Mouse (Mus musculus) MEL (cell line): ENCODE measurements around the gene Slc5a10. TPM values are rescaled to one million over a fixed set of nuclear protein-coding genes. Genes with fewer than 3 reads are reported as not detected.

Source experiments
- DNase-seq: peaks from one replicate; pipeline ENCODE4 v3.0.0; 2011; ENCODE audit warnings: low read depth, low spot score
- H3K27ac ChIP-seq: 2 replicates; pipeline ENCODE4 v1.5.1; 2012; ENCODE audit warnings: low read depth, mild to moderate bottlenecking, control low read depth, low read length, moderate library complexity; ENCODE audit not compliant: control insufficient read depth
- H3K27me3 ChIP-seq, 2 experiments: fragments of 150-350 bp in 1 of 2; sonication (generic) in 1 of 2; 2 replicates each; pipeline ENCODE4 v1.6.1; 2012; ENCODE audit warnings: low read length in 2 of 2, mild to moderate bottlenecking in 2 of 2, improper control_type of control experiment in 1 of 2, moderate library complexity in 1 of 2; ENCODE audit not compliant: insufficient read depth in 2 of 2, control insufficient read depth in 1 of 2
- H3K36me3 ChIP-seq, 2 experiments: 2 replicates each; pipeline ENCODE4 v1.6.1; 2012 to 2014; ENCODE audit warnings: low read length in 2 of 2, improper control_type of control experiment in 1 of 2, inconsistent platforms in 1 of 2, mild to moderate bottlenecking in 1 of 2; ENCODE audit not compliant: insufficient read depth in 2 of 2, control insufficient read depth in 1 of 2
- H3K4me1 ChIP-seq, 2 experiments: fragments of 150-350 bp in 1 of 2; sonication (generic) in 1 of 2; 2 replicates each; pipeline ENCODE4 v1.6.1; 2012; ENCODE audit warnings: low read length in 2 of 2, improper control_type of control experiment in 1 of 2, mild to moderate bottlenecking in 1 of 2; ENCODE audit not compliant: insufficient read depth in 2 of 2, control insufficient read depth in 1 of 2
- H3K4me3 ChIP-seq, 2 experiments: fragments of 150-350 bp in 1 of 2; sonication (generic) in 1 of 2; 2 replicates each; pipeline ENCODE4 v1.5.1; 2012; ENCODE audit warnings: low read depth in 2 of 2, low read length in 2 of 2, mild to moderate bottlenecking in 2 of 2, moderate library complexity in 2 of 2, control low read depth in 1 of 2, improper control_type of control experiment in 1 of 2; ENCODE audit not compliant: control insufficient read depth in 1 of 2, insufficient read depth in 1 of 2
- H3K79me2 ChIP-seq: 2 replicates; pipeline ENCODE4 v1.6.1; 2012; ENCODE audit warnings: mild to moderate bottlenecking, low read length, moderate library complexity; ENCODE audit not compliant: control insufficient read depth, poor library complexity, insufficient read depth
- H3K9ac ChIP-seq: 2 replicates; pipeline ENCODE4 v1.6.1; 2012; ENCODE audit warnings: low read depth, mild to moderate bottlenecking, control low read depth, low read length, moderate library complexity; ENCODE audit not compliant: control insufficient read depth, poor library complexity, severe bottlenecking
- H3K9me3 ChIP-seq: fragments of 150-350 bp; sonication (generic); replicated peaks from 2 replicates; pipeline ENCODE4 v1.6.1; 2012; ENCODE audit warnings: mild to moderate bottlenecking, low read length, improper control_type of control experiment, moderate library complexity; ENCODE audit not compliant: insufficient read depth
- CHD2 ChIP-seq: IDR thresholded peaks from 2 replicates; pipeline ENCODE4 v1.6.1; 2011; ENCODE audit warnings: low read length, improper control_type of control experiment
- CTCF ChIP-seq, 3 experiments: IDR thresholded peaks in 2 of 3; conservative IDR thresholded peaks in 1 of 3; 2 replicates each; pipeline ENCODE4 v1.5.1; 2011 to 2012; ENCODE audit warnings: low read length in 3 of 3, low read depth in 2 of 3, mild to moderate bottlenecking in 2 of 3, improper control_type of control experiment in 1 of 3, inconsistent platforms in 1 of 3, mixed read lengths in 1 of 3, moderate library complexity in 1 of 3; ENCODE audit not compliant: control insufficient read depth in 1 of 3, insufficient read depth in 1 of 3, poor library complexity in 1 of 3, severe bottlenecking in 1 of 3
- E2F4 ChIP-seq: IDR thresholded peaks from 2 replicates; pipeline ENCODE4 v1.6.1; 2011; ENCODE audit warnings: low read depth, low read length, improper control_type of control experiment, borderline replicate concordance
- ELF1 ChIP-seq: IDR thresholded peaks from 2 replicates; pipeline ENCODE4 v1.6.1; 2014; ENCODE audit warnings: low read depth, mild to moderate bottlenecking, inconsistent platforms, low read length, improper control_type of control experiment, moderate library complexity
- ETS1 ChIP-seq: IDR thresholded peaks from 2 replicates; pipeline ENCODE4 v1.6.1; 2012; ENCODE audit warnings: low read depth, mild to moderate bottlenecking, inconsistent platforms, low read length, improper control_type of control experiment, moderate library complexity
- GABPA ChIP-seq: IDR thresholded peaks from 2 replicates; pipeline ENCODE4 v1.6.1; 2012; ENCODE audit warnings: low read depth, mild to moderate bottlenecking, inconsistent platforms, low read length, improper control_type of control experiment, moderate library complexity
- MAFK ChIP-seq: IDR thresholded peaks from 2 replicates; pipeline ENCODE4 v1.6.1; 2011; ENCODE audit warnings: low read depth, mild to moderate bottlenecking, low read length, improper control_type of control experiment, borderline replicate concordance
- MEF2A ChIP-seq: IDR thresholded peaks from 2 replicates; pipeline ENCODE4 v1.6.1; 2014; ENCODE audit warnings: low read depth, mild to moderate bottlenecking, inconsistent platforms, low read length, improper control_type of control experiment; ENCODE audit not compliant: poor library complexity, insufficient replicate concordance, severe bottlenecking; ENCODE audit errors: extremely low read depth
- MYC ChIP-seq: IDR thresholded peaks from 2 replicates; pipeline ENCODE4 v1.6.1; 2011; ENCODE audit warnings: low read depth, mild to moderate bottlenecking, low read length, improper control_type of control experiment, moderate library complexity
- NRF1 ChIP-seq: IDR thresholded peaks from 2 replicates; pipeline ENCODE4 v1.6.1; 2014; ENCODE audit warnings: low read depth, mild to moderate bottlenecking, inconsistent platforms, low read length, improper control_type of control experiment, moderate library complexity; ENCODE audit not compliant: poor library complexity, insufficient read depth, severe bottlenecking
- POLR2A ChIP-seq, 2 experiments: IDR thresholded peaks; 2 replicates each; pipeline ENCODE4 v1.6.1; 2011 to 2012; ENCODE audit warnings: low read length in 2 of 2, mild to moderate bottlenecking in 2 of 2, control low read depth in 1 of 2, improper control_type of control experiment in 1 of 2, low read depth in 1 of 2, moderate library complexity in 1 of 2; ENCODE audit not compliant: control insufficient read depth in 1 of 2, insufficient read depth in 1 of 2, poor library complexity in 1 of 2
- POLR2AphosphoS5 ChIP-seq: IDR thresholded peaks from 2 replicates; pipeline ENCODE4 v1.6.1; 2012; ENCODE audit warnings: low read depth, borderline replicate concordance, mild to moderate bottlenecking, inconsistent platforms, low read length, moderate library complexity, mixed read lengths
- RAD21 ChIP-seq: IDR thresholded peaks from 2 replicates; pipeline ENCODE4 v1.6.1; 2011; ENCODE audit warnings: mild to moderate bottlenecking, low read depth, low read length, improper control_type of control experiment
- RCOR1 ChIP-seq: IDR thresholded peaks from 2 replicates; pipeline ENCODE4 v1.6.1; 2012; ENCODE audit warnings: low read depth, mild to moderate bottlenecking, inconsistent platforms, low read length, improper control_type of control experiment
- SIN3A ChIP-seq: IDR thresholded peaks from 2 replicates; pipeline ENCODE4 v1.6.1; 2012; ENCODE audit warnings: low read length, improper control_type of control experiment, inconsistent platforms
- SMC3 ChIP-seq: IDR thresholded peaks from 2 replicates; pipeline ENCODE4 v1.6.1; 2011; ENCODE audit warnings: low read depth, low read length, improper control_type of control experiment
- TBP ChIP-seq: IDR thresholded peaks from 2 replicates; pipeline ENCODE4 v1.8.0; 2011; ENCODE audit warnings: low read depth, low read length, improper control_type of control experiment
- TCF12 ChIP-seq: IDR thresholded peaks from 2 replicates; pipeline ENCODE4 v1.6.1; 2014; ENCODE audit warnings: low read depth, mild to moderate bottlenecking, inconsistent platforms, low read length, improper control_type of control experiment, moderate library complexity
- ZC3H11A ChIP-seq: IDR thresholded peaks from 2 replicates; pipeline ENCODE4 v1.6.1; 2012; ENCODE audit warnings: low read depth, mild to moderate bottlenecking, inconsistent platforms, low read length, improper control_type of control experiment
- ZMIZ1 ChIP-seq: IDR thresholded peaks from 2 replicates; pipeline ENCODE4 v1.6.1; 2012; ENCODE audit warnings: low read depth, mild to moderate bottlenecking, inconsistent platforms, low read length, improper control_type of control experiment, moderate library complexity
- ZNF384 ChIP-seq: IDR thresholded peaks from 2 replicates; pipeline ENCODE4 v1.6.1; 2012; ENCODE audit warnings: low read depth, mild to moderate bottlenecking, inconsistent platforms, low read length, improper control_type of control experiment
- polyA plus RNA-seq, 2 experiments: library from polyadenylated mRNA; stranded (reverse) in 1 of 2; unstranded in 1 of 2; fragments of >175 nt in 1 of 2; fragments of >200 nt in 1 of 2; gene quantifications; 2 replicates each; pipeline versions ENCODE4 v1.2.1 to v1.2.4; 2012; ENCODE audit warnings: low replicate concordance in 2 of 2, low read depth in 1 of 2; ENCODE audit not compliant: insufficient read length in 2 of 2, insufficient read depth in 1 of 2, missing spikeins in 1 of 2
- total RNA-seq: library from RNA; depleted of rRNA; stranded (reverse); fragments of 300-350 nt; gene quantifications from 2 replicates; pipeline ENCODE4 v1.2.3, GENCODE M21; 2012

The Slc5a10 gene
- total and polyA plus RNA-seq, 3 experiments: 0.08 TPM; not detected in 2

DNA sequence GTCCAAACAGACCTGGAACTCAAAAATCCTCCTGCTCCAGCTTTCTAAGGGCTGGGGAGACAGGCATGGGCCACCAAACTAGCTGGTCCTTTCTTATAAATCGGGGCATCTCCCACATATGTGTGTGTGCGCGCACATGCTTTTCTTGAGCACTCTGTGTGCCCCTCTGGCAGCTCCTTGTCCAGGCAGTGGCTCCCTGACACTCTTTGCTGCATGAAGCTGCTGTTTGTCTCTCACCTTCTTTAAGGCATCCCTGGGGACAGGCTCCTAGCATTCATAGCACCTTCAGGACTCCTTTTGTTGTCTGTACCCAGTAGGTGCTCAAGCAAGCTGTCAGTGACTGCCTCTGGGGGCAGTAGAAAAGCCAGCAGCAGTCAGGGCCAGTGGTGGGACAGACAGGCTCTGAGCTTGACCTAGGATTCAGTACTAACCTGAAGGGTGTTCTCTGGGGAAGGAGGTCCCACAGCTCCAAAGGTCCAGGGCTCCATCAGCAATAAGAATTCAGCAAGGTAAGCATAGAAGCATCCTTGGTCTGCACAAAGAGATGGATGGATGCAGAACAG lies 62.2 kb downstream of the Slc5a10 start:
- TF ChIP-seq ETS1 (no peak), MAFK (no peak), MYC (no peak), TBP (no peak), MEF2A (no peak), TCF12 (no peak), SMC3 (no peak)
- Histone ChIP-seq H3K27ac (no peak overlapping the region), H3K36me3 (no peaks in the 10 kb centered on the region), H3K27me3 (no peaks in the 10 kb centered on the region), H3K9ac (no peak overlapping the region), H3K9me3 (no peaks in the 10 kb centered on the region), H3K4me1 (no peaks in the 10 kb centered on the region), H3K79me2 (no peaks in the 10 kb centered on the region), H3K4me3 (no peak overlapping the region)
- no peak for DNase-seq

GRCm38 (mm10) chr11:61657432-61657831 lies 63.2 kb downstream of the Slc5a10 start:
- Histone ChIP-seq H3K9me3 (no peaks in the 10 kb centered on the region), H3K27ac (no peak overlapping the region), H3K36me3 (no peaks in the 10 kb centered on the region), H3K27me3 (no peaks in the 10 kb centered on the region), H3K4me1 (peaks cover 0 to 8% of the 10 kb centered on the region in 2 experiments; a peak in 2 of 4 replicates), H3K79me2 (no peaks in the 10 kb centered on the region)
- DNase-seq: no peak
- TF ChIP-seq CTCF (IDR thresholded peaks at IDR 0.05 in 2 of 3, conservative IDR thresholded peaks at IDR 0.05 in 1 of 3; ENCODE audit: control insufficient read depth in 1 of 3, insufficient read depth in 1 of 3, low read depth in 2 of 3, low read length in 3 of 3, poor library complexity in 1 of 3, severe bottlenecking in 1 of 3) (no peak), ZNF384 (no peak), CHD2 (no peak), TCF12 (no peak), GABPA (no peak), SIN3A (no peak), RAD21 (no peak), ELF1 (no peak), POLR2AphosphoS5 (no peak), E2F4 (no peak), POLR2A (IDR thresholded peaks at IDR 0.05; ENCODE audit: control insufficient read depth in 1 of 2, insufficient read depth in 1 of 2, low read depth in 1 of 2, low read length in 2 of 2, poor library complexity in 1 of 2) (no peak), RCOR1 (no peak), SMC3 (no peak), NRF1 (no peak), ZMIZ1 (no peak), TBP (no peak), ZC3H11A (no peak)
- TF ChIP-seq, all 39 proteins: peak for 0
- Histone ChIP-seq H3K4me3 (no peak overlapping the region), H3K9ac (no peak overlapping the region)
